Mouse (Mus musculus) NIH3T3 (cell line): ENCODE data around the gene Gm36245.
"Not testable (repeated sequence)": the region's sequence is repeated elsewhere in the genome, so short reads cannot be mapped to it uniquely, and the experiment has no call there.

Source experiments
- DNase-seq: peaks from one replicate; pipeline ENCODE4 v3.0.0-alpha.2; 2012; ENCODE audit warnings: low read depth

Gm36245 gene

GRCm38 (mm10) chr15:77598958-77599357 lies at the start of gene Gm36245:
Gene Gm36245 (plus strand): TSS chr15:77599258.
- DNase-seq, result no peak

- DNase-seq, result no peak
These were observed 37.3 kb upstream of the Gm36245 start, which contains the start of gene 1700025B11Rik for GRCm38 (mm10) chr15:77561792-77562191. Gene 1700025B11Rik (minus strand): TSS chr15:77561892.

GRCm38 (mm10) chr15:77563219-77563618 lies 35.8 kb upstream of the Gm36245 start:
- no peak for DNase-seq

GRCm38 (mm10) chr15:77578801-77579200 lies 20.3 kb upstream of the Gm36245 start:
- DNase-seq, result peak; percentile 77

GRCm38 (mm10) chr15:77579311-77579710 lies 19.7 kb upstream of the Gm36245 start:
- no peak for DNase-seq

GRCm38 (mm10) chr15:77581681-77582080 lies 17.4 kb upstream of the Gm36245 start:
- DNase-seq, result no peak

- DNase-seq, result no peak
These were observed 12.0 kb upstream of the Gm36245 start for GRCm38 (mm10) chr15:77587026-77587425.

- DNase-seq, result no peak
These were observed 10.1 kb upstream of the Gm36245 start for GRCm38 (mm10) chr15:77588981-77589380.

- DNase-seq, result no peak
These were observed 8.2 kb upstream of the Gm36245 start for GRCm38 (mm10) chr15:77590881-77591280.

- no peak for DNase-seq
These were observed 5.5 kb upstream of the Gm36245 start for GRCm38 (mm10) chr15:77593557-77593956.

- peak; percentile 56 for DNase-seq
These were observed 3.1 kb upstream of the Gm36245 start, which contains the start of gene Apol10b for GRCm38 (mm10) chr15:77595961-77596360. Gene Apol10b (minus strand): TSS chr15:77596125.

GRCm38 (mm10) chr15:77598429-77598828 lies 629 bp upstream of the Gm36245 start:
- no peak for DNase-seq

GRCm38 (mm10) chr15:77606069-77606468 lies 7.0 kb downstream of the Gm36245 start:
- no peak for DNase-seq

GRCm38 (mm10) chr15:77624710-77625109 lies 25.7 kb downstream of the Gm36245 start:
- no peak for DNase-seq

- not testable (repeated sequence) for DNase-seq
These were observed 27.4 kb downstream of the Gm36245 start for GRCm38 (mm10) chr15:77626471-77626870.

- not testable (repeated sequence) for DNase-seq
These were observed 29.6 kb downstream of the Gm36245 start for GRCm38 (mm10) chr15:77628647-77629046.

- not testable (repeated sequence) for DNase-seq
These were observed 30.8 kb downstream of the Gm36245 start for GRCm38 (mm10) chr15:77629822-77630221.

GRCm38 (mm10) chr15:77643176-77643575 lies 44.1 kb downstream of the Gm36245 start, which contains the start of gene Apol11b:
Gene Apol11b (minus strand): TSS chr15:77643286.
- DNase-seq, result not testable (repeated sequence)

GRCm38 (mm10) chr15:77651143-77651542 lies 52.1 kb downstream of the Gm36245 start:
- DNase-seq, result not testable (repeated sequence)
